Mouse (Mus musculus): ENCODE measurements around the gene Ehd4. TPM values are rescaled to one million over a fixed set of nuclear protein-coding genes. Genes with fewer than 3 reads are reported as not detected.

Gene Ehd4
- total and polyA plus RNA-seq, 3 experiments: 8.1 to 27.7 (median 9.8) TPM

DNA sequence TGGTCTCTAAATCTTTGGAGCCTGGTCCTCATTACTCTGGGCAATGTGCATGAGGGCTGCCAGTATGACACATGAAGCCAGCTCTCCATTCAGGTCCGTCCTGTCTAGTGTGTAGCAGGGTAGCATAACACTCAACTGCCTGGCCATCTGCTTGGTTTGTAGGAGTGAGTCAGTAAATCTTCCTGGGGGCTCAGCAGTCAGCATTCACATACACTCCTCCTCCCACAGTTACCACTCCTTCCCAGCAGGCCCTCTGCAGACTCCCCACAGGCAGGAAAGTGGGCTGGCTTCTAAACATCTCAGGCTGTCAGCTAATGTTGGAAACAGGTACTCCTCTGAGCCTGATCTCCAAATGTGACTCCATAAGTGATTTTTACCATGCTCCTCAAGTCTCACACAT lies 30.3 kb downstream of the Ehd4 start:
- Histone ChIP-seq H3K4me1 (ENCODE audit: control insufficient read depth in 1 of 2, insufficient read depth in 2 of 2) (peaks cover 0 to 17% of the 10 kb centered on the region in 2 experiments; a peak in 2 of 4 replicates), H3K9ac (ENCODE audit: insufficient read depth, low read depth) (no peak overlapping the region), H3K27ac (ENCODE audit: insufficient read depth, low read depth) (no peak overlapping the region), H3K79me2 (replicated peaks; ENCODE audit: control insufficient read depth, extremely low read depth, insufficient read depth, poor library complexity, severe bottlenecking) (no peaks in the 10 kb centered on the region), H3K4me2 (ENCODE audit: insufficient read depth, low read depth, poor library complexity, severe bottlenecking) (no peak overlapping the region), H3K27me3 (replicated peaks) (no peaks in the 10 kb centered on the region), H3K9me3 (replicated peaks; ENCODE audit: low read length) (no peaks in the 10 kb centered on the region), H3K36me3 (replicated peaks in 1 of 2; ENCODE audit: control insufficient read depth in 1 of 2, insufficient read depth in 1 of 2, low read length in 1 of 2) (peaks cover 5 to 52% of the 10 kb centered on the region in 2 experiments), H3K4me3 (replicated peaks in 1 of 3; ENCODE audit: low read depth in 2 of 3, low read length in 2 of 3, poor library complexity in 1 of 3) (no peak overlapping the region)
- TF ChIP-seq SIN3A (IDR thresholded peaks at IDR 0.05; ENCODE audit: low read length): no peak
- TF ChIP-seq POLR2A (IDR thresholded peaks at IDR 0.05; ENCODE audit: low read depth, low read length): no peak
- no peak for TF ChIP-seq SMC3 (IDR thresholded peaks at IDR 0.05; ENCODE audit: low read depth, low read length)
- no peak for TF ChIP-seq CTCF (conservative IDR thresholded peaks at IDR 0.05 in 1 of 2, IDR thresholded peaks at IDR 0.05 in 1 of 2; ENCODE audit: low read depth in 2 of 2, low read length in 2 of 2)
- TF ChIP-seq GABPA (IDR thresholded peaks at IDR 0.05; ENCODE audit: insufficient replicate concordance, low read depth, low read length): no peak
- TF ChIP-seq ETS1 (conservative IDR thresholded peaks at IDR 0.05; ENCODE audit: low read depth, low read length): no peak
- TF ChIP-seq EP300 (IDR thresholded peaks at IDR 0.05; ENCODE audit: low read length): no peak
- TF ChIP-seq ZNF384 (IDR thresholded peaks at IDR 0.05; ENCODE audit: low read depth, low read length): no peak
- no peak for TF ChIP-seq RCOR1 (conservative IDR thresholded peaks at IDR 0.05; ENCODE audit: low read depth, low read length)
- TF ChIP-seq IRF4 (IDR thresholded peaks at IDR 0.05; ENCODE audit: low read depth, low read length): no peak
- TF ChIP-seq TBP (conservative IDR thresholded peaks at IDR 0.05; ENCODE audit: low read depth, low read length): no peak
- TF ChIP-seq CHD2 (IDR thresholded peaks at IDR 0.05; ENCODE audit: low read length): no peak
- TF ChIP-seq MXI1 (IDR thresholded peaks at IDR 0.05; ENCODE audit: low read depth, low read length): no peak
- no peak for TF ChIP-seq BHLHE40 (IDR thresholded peaks at IDR 0.05; ENCODE audit: low read depth, low read length)
- dilution Hi-C loops (cut with MboI; ENCODE audit: extremely low pct_ligation_motif_present, extremely low pct_unique_long_range_greater_than_20kb, low sequenced_read_pairs): no loop called here
- in situ Hi-C loops (cut with MboI; ENCODE audit: low pct_ligation_motif_present, low pct_unique_long_range_greater_than_20kb, low sequenced_read_pairs): no loop called here
- no peak for DNase-seq (ENCODE audit: extremely low read depth)

DNA sequence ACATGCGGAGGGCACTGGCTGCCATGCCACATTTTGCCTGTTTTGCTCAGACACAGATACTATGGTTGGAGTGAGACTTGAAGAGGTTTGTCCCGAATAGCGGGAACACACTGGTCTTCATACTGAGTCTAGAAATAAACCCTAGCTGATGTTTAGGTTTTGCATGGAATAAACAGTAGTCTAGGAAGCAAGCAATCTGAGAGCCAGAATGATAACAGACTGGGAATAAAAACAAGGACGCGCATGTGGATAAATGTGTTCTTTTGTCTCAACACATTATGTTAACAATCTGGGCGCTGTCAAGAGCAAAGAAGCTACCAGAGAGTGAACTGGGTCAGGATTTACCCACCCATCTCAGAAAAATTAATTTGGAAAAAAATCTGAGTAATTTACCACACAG lies 31.4 kb downstream of the Ehd4 start:
- dilution Hi-C loops (cut with MboI; ENCODE audit: extremely low pct_ligation_motif_present, extremely low pct_unique_long_range_greater_than_20kb, low sequenced_read_pairs): no loop called here
- Histone ChIP-seq H3K36me3 (replicated peaks in 1 of 2; ENCODE audit: control insufficient read depth in 1 of 2, insufficient read depth in 1 of 2, low read length in 1 of 2) (peaks cover 5 to 53% of the 10 kb centered on the region in 2 experiments), H3K9ac (ENCODE audit: insufficient read depth, low read depth) (no peak overlapping the region), H3K79me2 (replicated peaks; ENCODE audit: control insufficient read depth, extremely low read depth, insufficient read depth, poor library complexity, severe bottlenecking) (no peaks in the 10 kb centered on the region), H3K27me3 (replicated peaks) (no peaks in the 10 kb centered on the region), H3K4me3 (replicated peaks in 1 of 3; ENCODE audit: low read depth in 2 of 3, low read length in 2 of 3, poor library complexity in 1 of 3) (no peak overlapping the region), H3K9me3 (replicated peaks; ENCODE audit: low read length) (no peaks in the 10 kb centered on the region), H3K27ac (ENCODE audit: insufficient read depth, low read depth) (no peak overlapping the region), H3K4me1 (ENCODE audit: control insufficient read depth in 1 of 2, insufficient read depth in 2 of 2) (peaks cover 0 to 6% of the 10 kb centered on the region in 2 experiments; a peak in 2 of 4 replicates), H3K4me2 (ENCODE audit: insufficient read depth, low read depth, poor library complexity, severe bottlenecking) (no peak overlapping the region)
- TF ChIP-seq IRF4 (IDR thresholded peaks at IDR 0.05; ENCODE audit: low read depth, low read length) (no peak), E2F4 (IDR thresholded peaks at IDR 0.05; ENCODE audit: insufficient replicate concordance, low read depth, low read length) (no peak), MAZ (IDR thresholded peaks at IDR 0.05; ENCODE audit: low read depth, low read length) (no peak), RAD21 (IDR thresholded peaks at IDR 0.05; ENCODE audit: low read depth, low read length) (no peak), ELF1 (IDR thresholded peaks at IDR 0.05; ENCODE audit: low read depth, low read length) (no peak), TCF12 (IDR thresholded peaks at IDR 0.05; ENCODE audit: low read depth, low read length) (no peak), USF2 (conservative IDR thresholded peaks at IDR 0.05; ENCODE audit: low read depth, low read length) (no peak)
- in situ Hi-C loops (cut with MboI; ENCODE audit: low pct_ligation_motif_present, low pct_unique_long_range_greater_than_20kb, low sequenced_read_pairs): no loop called here
- no peak for DNase-seq (ENCODE audit: extremely low read depth)

Data from CH12.LX (cell line).